Mouse (Mus musculus) liver, postnatal 0 days (tissue): Measurements from ENCODE around the gene Trf.

Experiments used
- CTCF ChIP-seq: sonication (generic); IDR thresholded peaks from 2 replicates; pipeline ENCODE4 v1.5.1; 2016; ENCODE audit warnings: antibody characterized with exemption, low read depth
- EP300 ChIP-seq: IDR thresholded peaks from 2 replicates; pipeline ENCODE4 v1.6.1; 2016; ENCODE audit warnings: antibody characterized with exemption, low read depth, mild to moderate bottlenecking

DNA sequence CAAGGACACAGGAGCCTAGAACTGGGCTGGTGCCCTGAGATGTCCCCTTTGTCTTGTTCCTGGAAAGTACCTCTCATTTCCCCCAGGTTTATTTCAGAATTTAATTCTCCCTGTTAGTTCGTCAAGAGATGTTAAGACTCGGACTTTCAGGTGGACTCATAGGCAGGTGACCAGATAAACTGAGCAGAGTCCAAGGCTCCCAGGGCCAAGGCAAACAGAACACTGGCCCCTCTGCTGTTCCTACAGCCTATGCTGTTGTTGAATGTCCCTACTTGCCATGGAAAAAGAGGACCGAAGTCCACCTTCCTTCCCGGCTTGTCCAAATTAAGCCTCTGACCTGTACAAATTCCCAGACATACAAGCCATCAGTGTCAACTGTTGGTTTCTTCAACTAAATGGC lies 13.4 kb upstream of the Trf start:
- TF ChIP-seq CTCF (no peak), EP300 (peak; percentile 82)
